Mouse (Mus musculus): ENCODE results near the gene Zmym6. TPM values are rescaled to one million over a fixed set of nuclear protein-coding genes. Genes with fewer than 3 reads are reported as not detected.
"Not testable (repeated sequence)": the region's sequence is repeated elsewhere in the genome, so short reads cannot be mapped to it uniquely, and the experiment has no call there.

Gene Zmym6
- 10 to 100 TPM; 45.2 to 51.2 TPM for total RNA-seq (2021)

- DNase-seq = peak; percentile 94 to 95
Measured at GRCm38 (mm10) chr4:127076875-127077548, at the start of gene Zmym6. TSS of gene Zmym6 (plus strand) at chr4:127077383.

- DNase-seq = no peak
Measured at GRCm38 (mm10) chr4:127037158-127037557, 40.0 kb upstream of the Zmym6 start.

DNA sequence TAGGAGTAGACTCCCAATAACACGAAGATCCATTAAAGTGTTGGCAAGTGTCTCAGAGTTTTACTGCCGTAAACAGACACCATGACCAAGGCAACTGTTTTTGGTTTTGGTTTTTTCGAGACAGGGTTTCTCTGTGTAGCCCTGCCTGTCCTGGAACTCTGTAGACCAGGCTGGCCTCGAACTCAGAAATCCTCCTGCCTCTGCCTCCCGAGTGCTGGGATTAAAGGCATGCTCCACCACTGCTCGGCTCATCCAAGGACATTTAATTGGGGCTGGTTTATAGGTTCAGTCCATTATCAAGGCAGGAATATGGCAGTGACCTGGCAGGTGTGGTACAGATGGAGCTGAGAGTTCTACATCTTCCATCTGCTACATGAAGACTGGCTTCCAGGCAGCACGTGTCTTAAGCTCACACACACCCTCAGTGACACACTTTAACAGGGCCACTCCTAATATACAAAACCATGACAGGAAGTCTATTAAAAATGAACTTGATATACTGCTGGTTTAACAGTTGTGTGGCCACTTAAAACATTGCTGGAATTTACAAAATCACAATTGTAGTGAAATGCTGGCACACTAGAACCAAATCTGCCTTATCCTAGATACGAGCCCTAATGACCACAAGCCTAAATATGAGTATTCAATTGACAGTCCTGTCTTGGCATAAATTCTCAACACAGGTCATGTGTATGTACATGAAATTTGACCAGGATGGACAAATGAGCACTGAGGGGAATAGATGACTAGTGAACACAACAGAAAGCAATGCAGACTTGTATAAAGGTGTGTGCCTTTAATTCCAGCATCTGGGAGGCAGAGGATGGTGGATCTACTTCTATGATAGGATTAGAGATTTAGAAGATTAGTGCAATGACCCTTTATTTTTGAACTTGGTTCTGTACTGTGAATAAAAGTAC, 39.0 kb upstream of the Zmym6 start:
- no peak for DNase-seq

GRCm38 (mm10) chr4:127038828-127039349, 38.3 kb upstream of the Zmym6 start:
- DNase-seq = no peak

GRCm38 (mm10) chr4:127039871-127040483, 37.2 kb upstream of the Zmym6 start:
- DNase-seq = no peak

DNA sequence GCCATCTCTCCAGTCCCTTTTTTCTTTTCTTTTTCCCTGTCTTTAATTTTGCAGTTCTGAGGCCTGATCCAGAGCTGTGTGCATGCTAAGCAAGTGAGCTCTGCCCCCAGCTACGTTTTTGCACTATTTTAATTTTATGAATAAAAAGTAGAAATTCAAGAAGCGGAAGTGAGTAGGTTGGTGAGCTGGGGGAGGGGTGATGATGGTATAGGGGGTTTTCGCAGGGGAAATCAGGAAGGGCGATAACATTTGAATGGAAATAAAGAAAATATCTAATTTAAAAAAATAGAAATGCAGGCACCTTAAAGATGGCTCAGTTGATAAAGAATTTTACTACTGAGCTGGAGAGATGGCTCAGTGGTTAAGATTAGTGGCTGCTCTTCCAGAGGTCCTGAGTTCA, 33.6 kb upstream of the Zmym6 start:
- no peak for DNase-seq

DNA sequence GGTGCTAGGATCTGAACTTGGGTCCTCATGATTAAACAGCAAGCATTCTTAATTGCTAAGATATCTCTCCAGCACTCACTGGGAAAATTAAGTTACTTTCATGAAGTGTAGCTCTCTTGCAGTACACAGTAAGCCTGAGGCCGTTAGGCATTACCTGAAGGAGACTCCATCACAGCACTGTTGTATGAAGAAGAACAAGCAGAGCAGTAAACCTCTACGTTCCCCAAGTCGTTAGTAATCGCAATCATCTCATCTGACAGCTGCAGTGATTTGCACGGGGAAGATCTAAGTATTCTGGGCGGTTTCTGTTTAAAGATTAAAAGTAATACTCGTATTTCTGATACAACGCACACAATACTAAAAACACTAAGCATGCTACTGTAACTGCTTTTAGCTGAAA, 26.1 kb upstream of the Zmym6 start:
- DNase-seq = no peak

DNA sequence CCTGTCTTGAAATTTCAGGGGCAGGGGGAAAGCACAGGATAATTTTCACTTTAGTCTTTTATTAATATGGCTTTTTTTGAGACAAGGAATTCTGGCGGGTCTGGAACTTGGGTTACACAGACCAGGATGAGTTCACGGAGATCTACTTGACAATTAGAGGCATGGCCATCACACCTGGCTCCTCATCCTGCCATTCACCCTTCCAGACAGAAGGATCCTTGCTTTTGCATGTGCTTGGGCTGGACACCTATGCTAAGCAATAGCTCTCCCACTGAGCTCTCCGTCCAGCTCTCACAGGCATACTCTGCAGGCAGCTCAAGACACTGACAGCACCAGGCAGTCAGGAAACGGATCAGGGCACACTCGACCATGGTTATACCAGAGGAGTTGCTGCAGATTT, 24.1 kb upstream of the Zmym6 start:
- DNase-seq = no peak

DNA sequence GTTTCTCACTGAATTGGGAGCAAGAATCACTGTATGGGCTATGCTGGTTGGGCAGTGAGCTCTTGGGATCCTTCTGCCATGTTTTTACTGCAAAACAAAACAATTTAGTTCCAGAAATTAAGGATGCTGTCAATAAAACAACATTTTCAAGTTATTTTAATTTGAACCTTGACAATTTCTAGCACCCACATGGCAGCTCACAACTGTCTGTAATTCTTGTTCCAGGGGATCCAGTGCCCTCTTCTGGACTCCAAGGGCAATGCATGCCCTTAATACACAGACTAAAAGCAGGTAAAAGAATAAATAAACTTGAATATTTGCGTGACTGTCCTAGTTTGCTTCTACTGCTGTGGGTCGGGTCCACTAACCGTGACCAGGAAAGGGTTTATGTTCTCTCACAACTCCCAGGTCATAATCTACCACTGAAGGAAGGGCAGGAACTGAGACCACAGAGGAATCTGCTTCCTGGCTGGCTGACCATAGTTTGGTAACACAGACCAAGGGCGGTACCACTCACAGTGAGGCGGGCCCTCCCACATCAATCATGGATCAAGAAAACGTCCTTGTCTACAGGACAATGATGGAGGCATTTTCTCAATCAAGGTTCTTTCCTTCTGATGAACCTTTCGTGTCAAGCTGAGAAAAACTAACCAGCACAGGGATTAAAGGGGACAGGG, 22.5 kb upstream of the Zmym6 start:
- DNase-seq = no peak

DNA sequence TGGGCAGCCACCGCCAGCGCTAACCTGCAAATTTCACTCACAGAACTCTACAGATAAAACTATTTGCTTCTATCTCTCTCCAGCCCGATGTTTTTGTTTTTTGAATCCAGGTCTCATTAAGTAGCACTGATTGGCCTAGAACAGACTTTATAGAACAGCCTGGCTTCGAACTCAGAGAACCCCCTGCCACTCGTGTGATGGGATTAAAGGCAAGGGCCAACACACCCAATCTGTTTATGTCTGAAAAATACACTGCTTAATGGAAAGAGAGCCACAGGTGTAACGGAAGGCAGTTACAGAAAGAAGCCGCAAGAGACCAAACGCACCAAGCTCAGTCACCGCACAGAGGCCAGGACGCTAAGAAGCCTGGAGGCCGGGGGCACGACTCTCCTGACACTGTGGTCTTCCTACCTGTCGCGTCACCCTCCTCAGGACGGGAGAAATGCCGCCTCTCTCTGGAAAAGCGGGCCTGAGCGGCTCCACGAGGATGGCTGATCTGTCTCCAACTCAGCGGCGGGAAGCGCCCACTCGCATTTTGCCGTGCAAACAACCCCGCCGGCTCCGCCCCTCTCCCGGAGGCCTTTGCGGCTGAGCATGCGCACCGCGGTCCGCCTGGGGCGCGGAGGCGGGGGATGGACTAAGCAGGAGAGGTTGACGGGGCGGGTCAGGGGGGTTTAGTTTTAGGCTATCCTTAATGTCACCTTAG, 16.4 kb upstream of the Zmym6 start, which contains the start of gene Zmym1:
Gene Zmym1, minus strand, starts transcription at position 568 of the 706 bp plus-strand sequence.
- peak; percentile 86 to 88 for DNase-seq

DNA sequence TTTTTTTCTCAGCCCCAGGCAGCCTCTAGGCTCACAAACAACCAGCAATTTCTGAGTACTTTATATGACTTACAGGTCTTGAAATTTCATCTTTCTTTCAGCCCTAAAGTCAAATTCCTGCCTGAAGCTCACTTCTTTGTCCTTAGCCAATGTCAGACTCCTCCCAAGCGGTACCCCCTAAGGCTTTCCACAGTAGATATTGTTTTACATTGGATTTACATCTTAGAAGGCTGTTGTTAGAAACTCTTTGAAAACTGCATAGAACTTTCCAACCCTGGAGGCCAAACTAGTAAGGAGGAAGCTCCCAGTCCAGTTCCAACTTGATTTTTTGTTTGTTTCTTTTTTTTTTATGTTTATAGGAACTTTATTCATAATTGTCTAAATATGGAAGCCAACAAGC, 13.1 kb upstream of the Zmym6 start:
- DNase-seq = no peak

DNA sequence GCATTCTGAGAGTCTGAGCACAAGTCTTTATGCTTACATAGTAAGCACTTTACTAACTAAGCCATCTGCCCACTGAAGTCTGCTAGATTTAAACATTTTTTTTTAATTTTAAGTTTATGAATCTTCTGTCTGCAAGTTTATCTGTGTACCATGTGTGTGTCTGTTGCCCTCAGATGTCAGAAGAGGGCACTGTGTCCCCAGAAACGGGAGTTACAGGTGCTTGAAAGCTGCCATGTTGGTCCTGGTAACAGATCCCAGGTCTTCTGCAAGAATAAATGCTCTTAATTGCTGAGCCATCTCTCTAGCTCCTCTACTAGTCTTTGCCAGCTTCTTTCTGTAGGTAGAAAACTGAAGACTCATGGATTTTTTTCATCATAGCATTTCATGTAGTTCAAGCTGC, 2.3 kb upstream of the Zmym6 start:
- DNase-seq = no peak

DNA sequence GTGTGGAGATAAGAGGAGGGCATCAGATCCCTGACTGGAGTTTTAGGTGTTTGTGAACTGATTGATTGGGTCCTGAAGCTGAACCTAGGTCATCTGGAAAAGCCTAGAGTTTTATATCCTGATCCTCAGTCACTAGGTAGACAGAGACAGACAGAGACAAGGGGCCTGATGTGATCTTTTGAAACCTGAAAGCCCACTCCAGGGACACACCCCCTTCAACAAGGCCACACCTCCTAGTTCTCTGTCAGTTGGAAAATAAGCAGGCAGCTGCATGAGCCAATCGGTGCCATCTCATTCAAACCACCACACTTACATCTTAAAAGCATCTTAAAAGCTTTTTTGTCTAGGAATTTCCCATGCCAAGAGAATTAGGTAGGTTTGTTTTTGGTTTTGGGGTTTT, 3.6 kb downstream of the Zmym6 start:
- DNase-seq = no peak

- DNase-seq = no peak
Measured at GRCm38 (mm10) chr4:127083131-127083530, 5.9 kb downstream of the Zmym6 start.

DNA sequence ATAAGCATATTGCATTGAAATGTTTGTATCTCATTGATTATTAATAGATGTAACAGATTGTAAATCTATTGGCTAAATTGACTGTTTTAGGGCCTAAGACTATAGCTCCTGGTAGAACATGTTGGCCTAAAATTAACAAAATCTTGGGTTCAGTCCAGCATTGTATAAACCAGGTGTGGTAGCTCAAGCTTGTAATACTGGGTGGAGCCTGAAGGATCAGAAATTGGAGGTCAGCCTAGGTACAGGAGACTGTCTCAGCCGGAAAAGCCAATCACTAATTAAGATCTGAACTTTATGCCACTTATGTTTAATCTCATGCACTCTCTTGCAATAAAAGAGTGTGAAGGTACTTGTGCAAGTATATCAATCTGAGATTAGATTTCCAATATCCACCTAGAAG, 8.6 kb downstream of the Zmym6 start:
- no peak for DNase-seq

GRCm38 (mm10) chr4:127091188-127091587, 14.0 kb downstream of the Zmym6 start:
- DNase-seq = no peak

DNA sequence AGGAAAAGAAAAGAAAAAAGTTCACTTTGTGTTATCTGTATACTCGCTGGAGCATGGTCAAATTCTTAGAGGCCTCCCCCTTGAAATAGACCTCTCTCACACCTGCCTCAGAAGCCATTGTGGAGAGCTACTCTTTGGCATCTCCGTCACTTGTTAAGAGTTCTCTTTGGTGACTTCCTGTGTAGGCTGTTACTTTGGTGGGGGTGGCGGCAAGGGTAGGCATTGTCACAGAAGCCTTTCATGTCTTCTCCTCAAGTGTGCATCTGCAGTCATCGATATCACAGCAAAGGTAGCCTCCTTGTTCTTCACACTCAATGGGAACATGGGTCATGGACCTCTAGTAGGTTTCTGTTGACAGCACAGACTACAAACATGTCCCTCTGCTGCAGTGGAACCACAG, 17.9 kb downstream of the Zmym6 start:
- no peak for DNase-seq

DNA sequence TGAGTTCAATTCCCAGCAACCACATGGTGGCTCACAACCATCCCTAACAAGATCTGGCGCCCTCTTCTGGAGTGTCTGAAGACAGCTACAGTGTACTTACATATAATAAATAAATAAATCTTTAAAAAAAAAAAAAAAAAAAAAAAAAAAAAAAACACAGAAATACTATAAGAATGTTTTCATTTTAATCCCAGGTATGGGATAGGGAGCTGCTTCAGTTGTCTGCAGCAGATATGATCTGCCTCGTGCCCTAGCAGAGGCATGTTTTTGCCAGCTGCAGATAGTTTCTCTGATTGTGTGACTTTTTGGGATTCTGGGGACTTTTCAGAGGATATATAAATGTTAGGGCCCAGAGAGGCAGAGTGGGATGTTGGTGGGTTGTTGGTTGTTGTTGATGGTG, 22.4 kb downstream of the Zmym6 start:
- not testable (repeated sequence) for DNase-seq

DNA sequence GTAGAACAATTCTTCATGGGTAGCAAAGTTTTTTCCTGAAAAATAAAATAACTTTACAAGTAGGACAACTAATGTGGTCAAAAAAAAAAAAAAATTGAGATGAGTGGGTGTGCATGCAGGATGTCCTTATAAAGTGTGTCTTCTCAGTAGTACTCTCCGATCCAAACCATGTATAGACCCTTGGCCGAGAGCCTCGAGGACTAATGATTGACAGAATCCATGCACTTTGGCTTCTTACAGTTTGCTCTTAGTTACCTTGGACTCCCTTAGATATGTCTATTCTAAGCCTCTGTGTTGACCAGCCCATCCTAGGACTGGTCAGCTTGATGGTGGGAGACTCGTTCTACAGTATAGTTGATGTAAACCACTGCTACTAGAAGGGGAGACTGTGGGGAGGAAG, 30.4 kb downstream of the Zmym6 start:
- DNase-seq = no peak

- DNase-seq = no peak
Measured at GRCm38 (mm10) chr4:127110570-127110969, 33.4 kb downstream of the Zmym6 start.

DNA sequence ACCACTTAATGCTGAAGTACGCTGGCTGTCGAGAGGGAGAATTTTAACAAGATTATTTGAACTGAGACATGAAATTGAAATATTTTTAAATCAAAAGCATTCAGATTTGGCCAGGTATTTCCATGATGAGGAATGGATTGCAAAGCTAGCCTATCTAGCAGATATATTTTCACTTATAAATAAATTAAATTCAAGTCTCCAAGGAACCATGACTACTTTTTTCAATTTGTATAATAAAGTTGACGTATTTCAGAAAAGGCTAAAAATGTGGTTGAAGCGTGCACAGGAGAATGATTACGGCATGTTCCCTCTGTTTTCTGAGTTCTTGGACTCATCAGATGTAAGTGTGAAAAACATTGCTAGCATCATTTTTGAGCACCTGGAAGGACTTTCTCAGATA, 46.2 kb downstream of the Zmym6 start, which contains the start of gene Tmem35b:
Gene Tmem35b, plus strand, starts transcription at position 301 of the 400 bp plus-strand sequence.
- no peak for DNase-seq

DNA sequence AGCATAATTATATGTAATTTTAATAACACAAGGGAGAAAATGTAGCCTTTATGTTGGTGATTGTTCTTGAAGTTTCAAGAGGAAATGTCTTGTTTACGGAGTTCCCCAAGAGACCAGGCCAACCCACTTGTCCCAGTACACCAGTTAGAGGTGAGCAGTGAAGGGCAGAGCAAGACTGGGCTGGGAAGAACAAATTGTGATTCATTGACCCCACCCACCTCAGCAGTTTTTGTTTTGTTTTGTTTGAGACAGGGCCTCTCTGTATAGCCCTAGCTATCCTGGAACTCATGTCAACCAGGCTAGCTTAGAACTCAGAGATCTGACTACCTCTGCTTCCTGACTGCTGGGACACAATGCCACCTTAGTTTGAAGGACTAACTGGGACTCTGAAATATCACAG, 47.1 kb downstream of the Zmym6 start:
- DNase-seq = no peak

All from layer of hippocampus, postnatal 36 days (tissue).